Mouse (Mus musculus) lung, embryonic 15.5 days (tissue): ENCODE results near the gene Zfp2. TPM values are rescaled to one million over a fixed set of nuclear protein-coding genes. Genes with fewer than 3 reads are reported as not detected.
A peak's percentile ranks its signal among the peaks of the same experiment; 100 is the strongest.

ENCODE experiments used
- ATAC-seq: fragments of 200-750 bp; cut with Nextera tagmentation; 2 replicates; pipeline ENCODE4 v1.8.0; 2017; ENCODE audit warnings: moderate number of reproducible peaks, borderline replicate concordance; ENCODE audit not compliant: low FRiP score, low TSS enrichment; ENCODE audit errors: extremely low read depth
- H3K27ac ChIP-seq: fragments of 300-500 bp; sonication (generic); 2 replicates; pipeline ENCODE4 v1.5.1; 2015; ENCODE audit warnings: moderate library complexity, mild to moderate bottlenecking, inconsistent platforms
- H3K27me3 ChIP-seq: fragments of 300-500 bp; sonication (generic); 2 replicates; pipeline ENCODE4 v1.6.1; 2015; ENCODE audit warnings: inconsistent platforms
- H3K36me3 ChIP-seq: fragments of 300-500 bp; sonication (generic); 2 replicates; pipeline ENCODE4 v1.6.1; 2015; ENCODE audit warnings: inconsistent platforms
- H3K4me1 ChIP-seq: fragments of 300-500 bp; sonication (generic); 2 replicates; pipeline ENCODE4 v1.6.1; 2015; ENCODE audit warnings: inconsistent platforms
- H3K4me2 ChIP-seq: fragments of 300-500 bp; sonication (generic); 2 replicates; pipeline ENCODE4 v1.6.1; 2015; ENCODE audit warnings: inconsistent platforms, mild to moderate bottlenecking, moderate library complexity
- H3K4me3 ChIP-seq: fragments of 300-500 bp; sonication (generic); 2 replicates; pipeline ENCODE4 v1.5.1; 2015; ENCODE audit warnings: mild to moderate bottlenecking, inconsistent platforms
- H3K9ac ChIP-seq: fragments of 300-500 bp; sonication (generic); 2 replicates; pipeline ENCODE4 v1.6.1; 2015; ENCODE audit warnings: inconsistent platforms
- H3K9me3 ChIP-seq: fragments of 300-500 bp; sonication (generic); 2 replicates; pipeline ENCODE4 v1.6.1; 2016; ENCODE audit warnings: inconsistent platforms
- WGBS: fragments of 180-500 bp; shearing (Covaris S2); methylation state at CpG from one replicate; pipeline ENCODE4 v1.1.7; 2015; 5-methylcytosine and 5-hydroxymethylcytosine counted together
- polyA plus RNA-seq: library from polyadenylated mRNA; unstranded; fragments of >200 nt; fragmentation: Nextera tagmentation; extraction: Ambion mirVana; gene quantifications from 2 replicates; pipeline ENCODE4 v1.2.1, GENCODE M21; 2015

The Zfp2 gene
- polyA plus RNA-seq, result 13.0 and 13.3 TPM in 2 replicates

DNA sequence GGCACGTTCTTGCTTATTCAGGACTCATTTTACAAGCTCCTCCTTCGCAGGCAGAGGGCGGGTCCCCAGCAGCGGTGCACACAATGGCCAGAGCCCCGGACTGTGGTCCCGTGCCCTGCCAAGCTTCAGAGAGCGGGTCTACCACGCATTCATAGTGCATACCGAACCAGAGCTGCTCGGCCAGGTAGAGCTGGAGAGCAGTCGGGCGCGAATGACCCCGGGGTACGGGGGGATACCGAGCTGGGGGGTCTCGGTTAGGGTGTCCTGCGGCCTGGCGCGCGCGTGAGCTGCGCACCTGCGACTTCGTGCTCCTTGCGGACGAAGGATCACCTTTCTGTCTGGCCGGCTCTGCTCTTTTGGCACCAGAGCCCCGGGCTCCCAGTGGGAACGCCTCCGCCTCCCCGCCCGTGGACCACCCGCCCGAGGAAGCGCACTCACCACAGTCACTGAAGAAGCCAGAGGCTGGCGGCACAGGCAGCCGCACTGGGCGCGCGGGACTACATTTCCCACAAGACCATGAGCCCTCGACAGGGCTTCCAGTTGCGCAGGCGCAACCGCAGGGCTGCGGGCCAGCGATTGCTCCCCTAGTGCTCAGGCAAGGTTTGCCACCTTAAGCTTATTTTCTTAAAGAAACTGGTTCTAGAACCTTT, at the start of gene Zfp2:
Gene Zfp2, minus strand, starts transcription at position 495 of the 650 bp plus-strand sequence.
- peak within 1 kb of the TSS; percentile 71 for H3K4me3 ChIP-seq
- H3K36me3 ChIP-seq, result peaks cover 13% of the 10 kb centered on the region
- H3K4me2 ChIP-seq, result peak within 1 kb of the TSS; percentile 60
- peak; percentile 97 for ATAC-seq
- peak within 1 kb of the TSS; percentile 59 for H3K27ac ChIP-seq
- H3K27me3 ChIP-seq, result no peaks in the 10 kb centered on the region
- H3K9ac ChIP-seq, result peak within 1 kb of the TSS; percentile 85
- 0 out of 2 replicates have a peak, but pooled peaks cover 4% of the 10 kb centered on the region for H3K4me1 ChIP-seq
- no peaks in the 10 kb centered on the region for H3K9me3 ChIP-seq
- WGBS, result under 1% methylated on average over 47 of the region's 47 CpGs

DNA sequence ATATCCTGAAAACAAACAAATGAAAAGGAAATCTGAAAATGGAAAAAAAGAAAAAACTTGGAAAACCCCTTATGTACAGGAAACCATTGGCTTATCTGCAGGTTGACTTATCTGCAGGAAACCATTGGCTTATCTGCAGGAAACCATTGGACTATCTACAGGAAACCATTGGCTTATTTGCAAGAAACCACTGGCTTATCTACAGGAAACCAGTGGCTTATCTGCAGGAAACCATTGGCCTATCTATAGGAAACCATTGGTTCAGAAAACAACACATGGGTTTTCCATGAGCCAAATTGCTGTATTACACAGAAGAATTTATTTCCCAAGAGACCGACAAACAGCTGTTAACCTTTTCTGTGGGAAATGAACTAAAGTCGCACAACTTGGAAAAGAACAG, 48.9 kb upstream of the Zfp2 start:
- Histone ChIP-seq H3K36me3 (no peaks in the 10 kb centered on the region), H3K4me1 (no peaks in the 10 kb centered on the region), H3K27ac (no peak overlapping the region), H3K4me2 (no peak overlapping the region), H3K9ac (no peak overlapping the region), H3K27me3 (0 out of 2 replicates have a peak, but pooled peaks cover 2% of the 10 kb centered on the region), H3K9me3 (no peaks in the 10 kb centered on the region), H3K4me3 (no peak overlapping the region)
- no peak for ATAC-seq
- 71% methylated on average over 2 of the region's 2 CpGs for WGBS

DNA sequence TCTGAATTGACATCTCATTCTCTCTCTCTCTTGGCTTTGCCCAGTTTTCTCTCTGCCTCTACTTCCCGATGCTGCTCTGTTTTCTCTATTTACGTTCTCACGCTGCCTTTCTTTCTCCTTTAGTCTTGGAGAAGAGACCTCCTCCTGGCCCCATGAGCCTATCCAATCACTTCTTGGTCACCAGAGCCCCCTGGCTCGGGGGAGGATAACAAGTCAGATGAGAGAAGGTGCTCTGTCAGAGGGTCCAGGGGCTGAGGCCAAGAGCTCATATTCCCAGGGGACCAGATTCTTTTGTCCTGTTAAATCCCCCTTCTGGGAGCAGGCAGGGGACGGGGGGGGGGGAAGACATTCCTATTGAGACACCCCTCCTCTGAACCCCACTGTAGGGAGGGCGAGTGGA, 37.7 kb upstream of the Zfp2 start, which contains the start of gene Prop1:
Gene Prop1, minus strand, starts transcription at position 101 of the 400 bp plus-strand sequence.
- Histone ChIP-seq H3K4me2 (0 out of 2 replicates have a peak within 1 kb of the TSS, but pooled peaks have one; percentile 20), H3K9me3 (no peaks in the 10 kb centered on the region), H3K4me3 (no peak within 1 kb of the TSS), H3K36me3 (no peaks in the 10 kb centered on the region), H3K27ac (no peak within 1 kb of the TSS), H3K27me3 (no peaks in the 10 kb centered on the region), H3K4me1 (no peaks in the 10 kb centered on the region), H3K9ac (no peak within 1 kb of the TSS)
- ATAC-seq, result no peak
- WGBS, result 56% methylated on average over 6 of the region's 6 CpGs

DNA sequence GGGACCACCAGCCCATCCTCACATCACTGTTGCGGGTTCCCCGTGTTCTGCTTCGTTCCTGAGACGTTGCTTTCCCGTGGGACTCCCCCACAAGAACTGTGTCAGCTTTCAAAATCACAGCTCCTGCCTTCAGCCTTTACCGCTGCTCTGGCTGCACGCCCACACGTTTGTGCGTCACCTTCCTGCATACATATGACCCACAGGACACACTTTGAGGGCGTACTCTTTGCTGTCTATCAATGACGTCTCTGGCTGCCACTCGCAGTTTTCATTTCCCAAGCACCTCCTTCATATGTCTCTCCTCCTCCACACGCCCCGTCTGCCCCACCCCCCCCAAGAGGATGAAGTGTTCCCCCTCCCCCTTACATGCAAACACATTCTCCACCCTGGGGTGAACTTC, 36.3 kb upstream of the Zfp2 start:
- no peak overlapping the region for H3K27ac ChIP-seq
- no peak overlapping the region for H3K9ac ChIP-seq
- H3K4me2 ChIP-seq, result 0 out of 2 replicates have a peak overlapping the region, but pooled peaks have one; percentile 20
- H3K4me1 ChIP-seq, result no peaks in the 10 kb centered on the region
- peak; percentile 35; the same call in 1 of the 2 replicates for ATAC-seq
- no peaks in the 10 kb centered on the region for H3K36me3 ChIP-seq
- no peaks in the 10 kb centered on the region for H3K27me3 ChIP-seq
- no peaks in the 10 kb centered on the region for H3K9me3 ChIP-seq
- H3K4me3 ChIP-seq, result no peak overlapping the region
- 41% methylated on average over 14 of the region's 14 CpGs for WGBS

DNA sequence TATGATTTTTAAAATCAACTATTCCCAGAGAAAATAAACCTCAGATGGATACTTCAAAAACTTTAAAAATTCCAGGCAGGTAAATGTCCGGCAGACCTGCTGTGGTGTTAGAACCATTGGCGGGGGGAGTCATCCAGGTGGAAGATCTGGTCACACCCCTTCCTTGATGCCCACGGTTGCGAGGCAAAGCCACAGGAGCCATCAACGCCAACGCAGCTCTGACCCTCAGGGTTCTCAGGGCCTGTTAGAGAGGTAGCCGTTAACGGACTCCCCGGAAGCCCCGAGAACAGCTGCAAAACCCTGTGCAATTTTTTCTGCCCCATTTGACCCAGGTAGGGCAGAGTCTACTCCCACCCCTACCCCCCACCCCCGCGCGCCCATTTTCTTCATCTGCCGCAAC, 27.5 kb upstream of the Zfp2 start, which contains the start of gene 4933414I15Rik:
Gene 4933414I15Rik, minus strand, starts transcription at position 260 of the 400 bp plus-strand sequence.
- Histone ChIP-seq H3K4me1 (no peaks in the 10 kb centered on the region), H3K4me3 (no peak within 1 kb of the TSS), H3K27me3 (no peaks in the 10 kb centered on the region), H3K4me2 (no peak within 1 kb of the TSS), H3K9me3 (no peaks in the 10 kb centered on the region), H3K27ac (no peak within 1 kb of the TSS), H3K36me3 (no peaks in the 10 kb centered on the region), H3K9ac (no peak within 1 kb of the TSS)
- WGBS, result 71% methylated on average over 14 of the region's 14 CpGs
- ATAC-seq, result no peak

DNA sequence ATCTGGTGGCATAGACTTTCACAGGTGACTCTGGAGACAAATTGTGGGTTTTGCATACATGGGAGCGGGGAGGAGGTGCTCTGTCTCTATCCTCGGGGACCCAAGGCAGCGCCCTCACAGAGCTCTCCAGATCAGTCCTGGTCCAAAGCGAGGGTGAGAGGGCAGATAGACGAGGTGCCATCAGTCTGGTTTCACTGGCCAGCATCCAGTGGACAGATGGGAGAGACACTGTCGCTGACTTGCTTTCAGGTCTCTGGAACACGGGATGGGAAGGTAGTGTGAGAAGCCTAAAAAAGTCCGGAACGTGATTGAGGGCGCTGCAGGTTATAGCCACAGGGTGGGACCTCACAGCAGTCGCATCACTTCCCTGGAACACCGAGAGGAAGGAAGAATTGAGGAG, 26.4 kb upstream of the Zfp2 start:
- 64% methylated on average over 12 of the region's 12 CpGs for WGBS
- no peak overlapping the region for H3K4me2 ChIP-seq

DNA sequence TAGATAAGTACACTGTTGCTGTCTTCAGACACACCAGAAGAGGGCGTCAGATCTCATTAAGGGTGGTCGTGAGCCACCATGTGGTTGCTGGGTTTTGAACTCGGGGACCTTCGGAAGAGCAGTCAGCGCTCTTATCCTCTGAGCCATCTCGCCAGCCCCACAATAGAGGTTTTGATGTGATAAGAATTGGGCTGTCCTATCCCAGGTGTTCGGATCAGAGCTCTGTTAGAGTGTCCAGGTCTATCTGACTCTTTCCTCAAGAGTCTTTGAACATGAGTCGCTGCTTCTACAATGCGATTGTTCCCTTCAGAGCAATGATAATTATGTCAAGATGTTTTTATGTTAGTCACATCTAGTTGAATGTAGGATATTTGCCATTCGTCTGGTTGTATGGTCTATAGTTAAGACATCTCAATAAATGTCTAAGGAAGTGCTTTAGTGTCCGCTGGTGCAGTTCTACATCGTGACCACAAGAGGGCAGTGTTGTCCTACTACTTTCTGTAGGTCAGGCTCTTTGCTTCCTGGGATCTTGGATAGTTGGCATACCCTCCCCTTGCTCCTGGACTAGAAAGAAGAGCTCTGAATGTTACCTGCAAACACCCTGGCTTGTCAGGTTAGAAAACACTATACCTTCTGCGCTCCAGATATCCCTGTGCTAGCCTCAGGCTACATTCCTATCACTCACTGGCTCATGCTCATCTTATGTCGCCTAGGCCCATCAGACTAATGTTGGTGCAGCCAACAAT, 23.8 kb upstream of the Zfp2 start:
- ATAC-seq, result no peak
- H3K27me3 ChIP-seq, result no peaks in the 10 kb centered on the region
- 31% methylated on average over 14 of the region's 14 CpGs for WGBS

More for the DNA sequence above, 26.4 kb upstream of the Zfp2 start:
- no peak overlapping the region for H3K4me3 ChIP-seq
- no peak overlapping the region for H3K27ac ChIP-seq
- no peak overlapping the region for H3K9ac ChIP-seq
- no peaks in the 10 kb centered on the region for H3K4me1 ChIP-seq
- no peaks in the 10 kb centered on the region for H3K36me3 ChIP-seq
- no peaks in the 10 kb centered on the region for H3K27me3 ChIP-seq
- no peaks in the 10 kb centered on the region for H3K9me3 ChIP-seq
- ATAC-seq, result no peak

DNA sequence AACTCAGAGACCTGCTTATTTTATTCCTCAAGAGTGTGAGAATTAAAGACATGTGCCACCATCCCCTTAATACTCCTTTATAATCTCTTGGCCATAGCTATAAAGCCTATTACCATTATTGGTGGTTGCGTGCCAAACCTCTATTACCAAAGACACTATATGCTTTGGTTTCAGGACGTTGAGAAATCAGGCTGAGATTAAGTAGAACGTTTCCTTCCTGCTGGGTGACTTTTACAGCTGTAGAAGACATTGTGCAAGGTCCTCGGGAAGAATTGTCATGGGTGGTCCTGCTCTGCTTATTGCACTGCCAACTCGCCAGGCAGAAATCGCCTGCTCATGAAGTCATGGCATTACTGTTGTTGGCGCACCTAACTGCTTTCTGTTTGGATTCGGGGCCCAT, 22.5 kb upstream of the Zfp2 start:
- ATAC-seq, result no peak
- H3K4me2 ChIP-seq, result no peak overlapping the region
- no peaks in the 10 kb centered on the region for H3K9me3 ChIP-seq
- H3K4me1 ChIP-seq, result no peaks in the 10 kb centered on the region
- H3K4me3 ChIP-seq, result no peak overlapping the region
- H3K36me3 ChIP-seq, result no peaks in the 10 kb centered on the region
- no peaks in the 10 kb centered on the region for H3K27me3 ChIP-seq
- H3K9ac ChIP-seq, result no peak overlapping the region
- H3K27ac ChIP-seq, result no peak overlapping the region
- WGBS, result 72% methylated on average over 8 of the region's 8 CpGs

More for the DNA sequence above, 23.8 kb upstream of the Zfp2 start:
- Histone ChIP-seq H3K4me1 (no peaks in the 10 kb centered on the region), H3K36me3 (no peaks in the 10 kb centered on the region), H3K9ac (no peak overlapping the region), H3K4me2 (no peak overlapping the region), H3K9me3 (no peaks in the 10 kb centered on the region), H3K4me3 (no peak overlapping the region), H3K27ac (no peak overlapping the region)

DNA sequence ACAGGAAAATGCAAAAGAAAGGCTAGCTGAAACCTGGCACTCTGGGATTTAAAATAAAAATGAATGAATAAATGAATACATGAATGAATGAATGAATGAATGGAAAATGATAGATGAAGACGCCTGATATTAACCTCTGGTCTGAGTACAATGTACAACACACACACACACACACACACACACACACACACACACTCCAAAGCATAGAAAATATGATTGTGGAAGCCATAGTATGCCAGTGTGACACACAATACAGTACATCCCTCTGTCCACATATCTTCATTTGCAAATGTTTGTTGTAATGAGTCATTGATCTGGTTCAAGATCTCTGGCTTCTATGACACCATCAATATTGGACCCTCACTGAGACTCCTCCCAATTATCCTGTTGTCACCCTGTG, 16.1 kb upstream of the Zfp2 start:
- H3K9ac ChIP-seq, result no peak overlapping the region
- WGBS, result 87% methylated on average over 1 of the region's 1 CpGs
- ATAC-seq, result no peak; the same call in 1 of the 2 replicates
- H3K4me1 ChIP-seq, result peaks cover 10% of the 10 kb centered on the region
- no peak overlapping the region for H3K27ac ChIP-seq
- H3K27me3 ChIP-seq, result peaks cover 4% of the 10 kb centered on the region; the same call in 1 of the 2 replicates
- H3K36me3 ChIP-seq, result no peaks in the 10 kb centered on the region
- no peaks in the 10 kb centered on the region for H3K9me3 ChIP-seq
- H3K4me3 ChIP-seq, result peak overlapping the region; percentile 79; the same call in 1 of the 2 replicates
- H3K4me2 ChIP-seq, result peak overlapping the region; percentile 94

DNA sequence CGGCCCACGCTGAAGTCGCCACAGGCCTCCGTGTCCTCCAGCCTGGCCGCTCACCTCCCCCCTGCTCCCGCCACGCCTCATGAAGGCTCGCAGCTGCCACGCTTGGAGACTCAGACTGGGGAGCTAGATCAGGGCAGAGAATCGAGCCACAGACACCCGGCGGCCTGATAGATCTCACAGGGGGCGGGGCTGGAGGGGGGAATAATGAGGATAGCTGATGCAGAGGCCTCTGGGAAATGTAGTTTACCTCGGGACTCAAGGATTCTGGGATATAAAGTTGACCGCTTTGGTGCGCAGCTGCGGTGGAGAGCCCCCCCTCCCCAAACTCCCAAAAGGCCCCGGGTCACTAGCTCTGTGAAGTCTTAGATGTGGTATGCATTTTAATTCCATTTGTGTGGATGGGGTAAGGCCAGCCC, 15.5 kb upstream of the Zfp2 start, which contains the start of gene Zfp354b:
Gene Zfp354b, minus strand, starts transcription at position 183 of the 416 bp plus-strand sequence.
- H3K27ac ChIP-seq, result peak within 1 kb of the TSS; percentile 56; the same call in 1 of the 2 replicates
- peak within 1 kb of the TSS; percentile 72 for H3K9ac ChIP-seq
- peak within 1 kb of the TSS; percentile 94 for H3K4me2 ChIP-seq
- ATAC-seq, result peak; percentile 93
- whole genome bisulfite sequencing, result under 1% methylated on average over 18 of the region's 18 CpGs
- peaks cover 10% of the 10 kb centered on the region for H3K4me1 ChIP-seq
- no peaks in the 10 kb centered on the region for H3K9me3 ChIP-seq
- peaks cover 4% of the 10 kb centered on the region; the same call in 1 of the 2 replicates for H3K27me3 ChIP-seq
- H3K4me3 ChIP-seq, result peak within 1 kb of the TSS; percentile 79
- H3K36me3 ChIP-seq, result no peaks in the 10 kb centered on the region

DNA sequence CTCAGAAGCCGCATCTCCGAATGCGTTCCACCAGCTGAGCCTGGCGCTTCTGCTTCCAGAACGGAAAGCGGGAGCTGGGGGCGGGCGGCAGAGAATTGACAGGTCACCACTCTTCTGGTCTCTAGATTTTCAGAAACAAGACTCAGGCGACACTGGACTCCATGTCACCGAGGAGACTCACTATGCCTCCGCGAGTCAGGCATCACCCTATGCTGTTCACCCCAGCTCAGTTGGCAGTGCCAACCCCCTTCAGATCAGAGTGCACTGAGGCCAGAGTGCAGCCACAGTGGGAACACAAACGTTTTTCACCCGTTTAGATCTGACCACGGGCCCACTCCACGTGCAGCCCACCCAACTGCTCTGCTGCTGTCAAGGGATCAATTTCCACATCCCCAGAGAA, 15.1 kb upstream of the Zfp2 start:
- Histone ChIP-seq H3K4me2 (peak overlapping the region; percentile 94), H3K4me3 (peak overlapping the region; percentile 79), H3K27ac (peak overlapping the region; percentile 56; the same call in 1 of the 2 replicates), H3K27me3 (peaks cover 4% of the 10 kb centered on the region; the same call in 1 of the 2 replicates), H3K9me3 (no peaks in the 10 kb centered on the region), H3K36me3 (no peaks in the 10 kb centered on the region), H3K4me1 (peaks cover 10% of the 10 kb centered on the region), H3K9ac (peak overlapping the region; percentile 72)
- ATAC-seq, result peak; percentile 48
- WGBS, result 0% methylated on average over 16 of the region's 16 CpGs
